Mouse (Mus musculus): ENCODE results near the gene Fam71b.

- TF ChIP-seq MAFK (IDR thresholded peaks at IDR 0.05; ENCODE audit: insufficient read depth, low read depth, low read length), result no peak
- no peak; the same call in 1 of the 2 replicates for TF ChIP-seq ZC3H11A (IDR thresholded peaks at IDR 0.05; ENCODE audit: borderline replicate concordance, low read depth, low read length)
- TF ChIP-seq HCFC1 (IDR thresholded peaks at IDR 0.05; ENCODE audit: borderline replicate concordance, insufficient read depth, low read length), result no peak
These were observed 51.5 kb downstream of the Fam71b start for GRCm38 (mm10) chr11:46447644-46448484.
